Mouse (Mus musculus) liver, adult (tissue): ENCODE measurements around the gene Abcc12.

Experiments used
- GATA4 ChIP-seq: IDR thresholded peaks from 2 replicates; pipeline ENCODE4 v1.6.1; 2014; ENCODE audit warnings: mild to moderate bottlenecking, low read length; ENCODE audit not compliant: insufficient replicate concordance

The Abcc12 gene

DNA sequence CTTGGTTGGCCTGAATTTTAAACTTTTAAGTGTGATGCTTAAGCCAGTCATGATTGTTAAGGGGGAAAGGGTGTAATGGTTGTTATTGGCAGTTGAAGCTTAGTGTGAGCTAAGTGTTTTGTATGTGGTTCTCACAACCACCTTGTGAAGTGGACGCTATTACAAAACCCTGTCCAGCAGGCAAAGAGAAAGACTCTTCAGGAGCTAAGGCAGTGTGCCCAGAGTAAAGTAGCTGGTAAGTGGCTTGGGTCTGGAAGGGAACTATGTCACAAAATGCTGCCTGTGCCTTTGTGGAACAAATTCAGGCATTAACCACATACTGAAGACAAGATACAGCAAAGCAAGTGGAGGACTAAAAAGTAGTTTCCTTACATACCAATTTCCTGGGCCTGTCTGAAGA, 34.5 kb downstream of the Abcc12 start:
- no peak for TF ChIP-seq GATA4

DNA sequence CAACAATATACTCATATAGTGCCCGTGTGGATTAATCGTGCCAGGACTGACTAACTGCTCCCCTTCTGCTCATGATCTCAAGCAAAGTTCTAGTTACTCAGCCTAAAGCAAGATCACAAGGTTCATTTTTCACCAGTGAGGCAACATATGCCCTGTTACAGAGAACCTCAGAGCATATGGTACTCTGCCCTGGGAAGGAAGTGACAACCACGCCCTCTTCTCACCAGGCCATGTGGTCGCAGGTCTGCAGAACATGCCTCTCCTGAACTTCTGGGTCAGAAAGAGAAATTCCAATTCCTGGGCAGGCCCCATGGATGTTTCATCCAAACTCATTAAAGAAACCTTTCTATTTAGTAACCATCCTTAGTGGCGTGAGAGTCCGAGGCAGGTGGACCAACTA, 39.6 kb downstream of the Abcc12 start:
- no peak for TF ChIP-seq GATA4

DNA sequence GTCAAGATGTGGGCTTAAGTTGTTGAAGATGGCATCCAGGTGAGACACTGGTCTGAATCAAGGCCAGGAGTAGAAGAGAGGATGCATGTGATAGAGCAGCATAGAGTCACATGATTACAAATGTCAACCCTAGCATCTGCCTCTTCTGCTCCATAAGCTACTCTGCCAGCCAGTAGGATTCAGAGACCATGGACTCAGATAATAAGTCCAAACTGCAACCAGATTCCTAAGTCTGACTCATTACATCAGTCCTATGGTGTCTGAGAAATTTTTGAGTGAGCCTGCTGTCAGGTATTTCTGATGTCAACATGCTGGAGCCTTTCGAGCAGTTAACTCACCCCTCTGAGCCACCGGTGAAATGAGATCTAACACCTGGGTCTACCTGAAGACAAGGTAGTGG, 40.1 kb downstream of the Abcc12 start:
- TF ChIP-seq GATA4, result no peak

DNA sequence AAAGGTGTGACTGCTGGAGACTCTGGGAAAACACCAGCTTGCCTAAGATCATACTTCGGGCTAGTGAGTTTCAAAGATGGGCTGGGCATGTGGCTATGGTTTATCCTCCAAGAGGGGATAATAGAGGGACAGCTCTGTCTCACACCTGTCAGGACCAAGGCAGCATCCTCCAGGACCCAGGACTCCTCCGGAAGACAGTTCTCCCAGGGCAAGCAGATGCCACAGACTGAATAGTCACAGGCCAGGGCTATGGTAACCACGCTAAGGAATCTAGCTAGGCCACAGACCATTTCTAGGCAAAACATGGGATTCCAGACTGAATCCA, 43.9 kb downstream of the Abcc12 start:
- TF ChIP-seq GATA4, result no peak

DNA sequence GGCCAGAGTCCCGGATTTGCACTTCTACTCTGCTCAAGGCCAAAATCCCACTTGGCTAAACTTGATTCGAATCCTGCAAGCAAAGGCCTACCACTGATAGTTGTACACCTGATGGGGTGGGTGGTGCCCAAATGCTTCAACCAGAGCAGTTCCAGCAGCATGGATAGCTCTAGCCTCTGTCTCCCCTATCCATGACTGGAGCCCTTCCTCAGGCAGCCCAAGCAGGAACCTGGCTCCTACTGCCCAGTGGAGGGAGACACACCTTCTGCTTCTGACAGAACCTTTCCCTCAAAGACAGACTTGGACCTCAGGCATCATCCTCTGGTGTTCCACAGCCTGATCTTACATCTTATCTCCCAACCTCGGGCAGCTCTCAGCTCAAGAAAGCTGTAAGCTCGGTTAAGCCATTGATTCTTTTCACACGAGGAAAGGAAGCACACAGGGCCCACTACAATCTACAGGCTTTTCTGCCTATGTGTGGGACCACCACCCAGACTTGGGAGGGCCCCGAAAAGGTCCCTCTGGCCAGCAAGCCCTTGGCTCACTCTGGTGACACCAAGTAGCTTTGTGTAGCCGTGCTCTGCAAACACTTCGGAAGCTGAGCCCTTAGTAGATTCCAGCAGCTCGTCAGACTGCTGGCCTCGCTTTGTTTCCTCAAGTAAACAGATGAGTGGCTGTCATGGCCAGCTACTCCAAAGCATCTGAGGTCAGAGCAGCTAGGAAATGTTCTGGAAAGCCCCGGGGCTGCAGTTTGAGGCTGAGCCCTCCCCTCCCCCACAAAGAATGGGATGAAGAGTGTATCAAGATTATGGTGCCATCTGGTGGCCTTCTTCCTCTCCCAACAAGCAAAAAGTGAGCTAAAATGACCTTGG, 44.5 kb downstream of the Abcc12 start:
- no peak for TF ChIP-seq GATA4

DNA sequence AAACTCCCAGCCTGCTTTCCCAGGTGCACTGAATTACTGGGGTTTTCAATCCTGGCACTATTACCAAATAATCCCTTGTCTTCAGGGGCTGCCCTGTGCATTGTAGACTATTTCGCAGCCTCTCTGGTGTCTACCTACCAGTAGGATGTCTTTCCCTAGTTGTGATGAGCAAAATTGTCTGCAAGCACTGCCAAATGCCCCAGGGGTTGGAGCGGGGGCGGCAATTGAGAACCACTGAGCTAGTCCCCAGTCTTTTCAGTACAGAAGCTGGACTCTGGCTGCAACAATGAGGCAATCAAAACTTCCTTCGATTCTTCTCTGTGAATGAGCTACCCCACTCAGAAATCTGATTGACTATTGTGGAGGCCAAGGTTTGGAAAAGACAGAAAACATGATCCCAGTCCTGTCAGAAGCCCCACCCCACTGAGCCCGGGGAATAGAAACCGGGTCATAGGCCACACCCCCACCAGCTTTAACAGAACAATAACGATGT, 45.4 kb downstream of the Abcc12 start:
- no peak for TF ChIP-seq GATA4

DNA sequence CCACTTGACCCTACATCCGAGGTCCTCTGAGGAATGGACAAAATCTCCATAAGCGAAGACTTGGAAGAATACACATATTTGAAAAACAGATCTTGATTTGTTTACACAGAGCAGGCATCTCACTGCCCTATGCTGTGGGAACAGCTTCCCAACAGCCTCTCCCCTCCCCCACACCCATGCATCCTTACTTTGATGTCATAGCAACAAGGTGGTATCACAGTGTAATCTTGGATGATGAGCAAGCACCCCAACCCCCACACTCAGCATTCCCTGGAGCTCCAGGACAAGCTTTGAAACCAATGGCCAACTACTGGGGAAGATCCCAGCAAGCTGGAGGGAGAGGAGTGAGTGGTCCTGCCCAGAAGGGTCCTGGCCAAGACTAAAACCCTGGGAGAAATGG, 50.8 kb downstream of the Abcc12 start:
- TF ChIP-seq GATA4, result no peak

DNA sequence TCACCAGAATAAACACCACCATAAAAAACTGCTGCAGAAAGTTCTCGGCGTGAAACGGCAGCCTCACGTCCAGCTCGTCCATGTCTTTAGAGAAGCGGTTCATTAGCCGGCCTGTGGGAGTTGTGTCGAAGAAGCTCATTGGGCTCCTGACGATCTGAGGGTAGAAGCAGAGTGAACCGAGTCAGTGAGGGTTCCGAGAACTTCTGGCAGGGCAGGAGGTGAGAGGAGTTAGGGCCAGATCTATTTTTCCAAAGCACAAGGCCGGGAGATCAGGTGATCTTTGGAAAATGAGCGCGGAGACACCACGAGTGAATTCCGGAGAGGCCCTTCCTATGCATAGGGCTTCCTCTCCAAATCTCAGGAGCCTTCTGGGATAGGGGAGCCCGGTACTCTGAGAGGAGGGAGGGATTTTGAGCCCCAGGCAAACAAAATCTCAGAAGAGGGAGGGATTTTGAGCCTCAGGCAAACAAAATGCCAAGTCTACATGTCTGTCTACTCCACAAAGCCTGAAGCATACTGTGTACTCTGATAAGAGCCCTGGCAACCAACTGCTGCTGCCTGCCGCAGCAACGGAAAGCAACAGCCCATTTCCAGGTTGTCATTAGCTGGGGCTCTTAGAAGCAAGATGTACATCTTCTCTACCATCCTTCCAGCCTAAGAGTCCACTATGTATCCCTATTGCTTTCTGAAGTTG, 53.0 kb downstream of the Abcc12 start:
- no peak for TF ChIP-seq GATA4

DNA sequence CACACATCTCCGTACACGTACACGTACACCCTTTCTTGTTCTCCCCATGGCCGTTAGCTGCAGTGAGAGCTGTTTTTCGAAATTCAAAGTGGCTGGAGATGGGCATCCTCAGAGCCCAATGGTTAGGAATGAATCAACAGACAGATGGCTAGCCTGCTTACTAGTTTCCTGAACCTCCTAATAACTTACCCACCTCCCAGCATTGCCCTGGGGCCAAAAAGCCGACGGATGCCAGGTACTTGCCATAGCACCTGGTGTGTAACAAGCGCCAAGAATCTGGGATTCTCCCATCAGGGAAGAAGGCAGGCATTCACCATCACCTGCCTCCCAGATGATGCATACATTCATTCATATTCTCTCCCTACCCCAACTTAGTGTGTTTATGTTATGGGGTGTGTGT, 53.7 kb downstream of the Abcc12 start:
- TF ChIP-seq GATA4, result no peak

DNA sequence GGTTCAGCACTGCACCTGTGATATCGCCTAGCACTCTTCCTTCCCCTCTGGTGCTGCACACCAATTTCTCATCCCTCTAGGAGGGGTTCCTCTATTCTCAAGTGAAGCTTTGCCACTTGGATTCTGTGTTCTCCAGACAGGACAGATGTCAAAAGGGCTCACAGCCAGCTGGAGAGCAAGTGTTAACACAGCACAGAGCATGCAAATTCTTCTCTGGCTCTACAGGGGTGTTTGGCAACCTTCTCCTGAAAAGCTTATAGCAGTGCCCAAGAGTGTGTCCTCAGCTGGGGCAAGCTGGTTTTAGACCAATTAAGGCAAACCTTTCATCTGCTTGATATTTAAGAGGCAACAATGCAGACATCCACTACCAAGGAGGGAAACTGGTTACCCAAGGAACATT, 66.3 kb downstream of the Abcc12 start:
- no peak for TF ChIP-seq GATA4

DNA sequence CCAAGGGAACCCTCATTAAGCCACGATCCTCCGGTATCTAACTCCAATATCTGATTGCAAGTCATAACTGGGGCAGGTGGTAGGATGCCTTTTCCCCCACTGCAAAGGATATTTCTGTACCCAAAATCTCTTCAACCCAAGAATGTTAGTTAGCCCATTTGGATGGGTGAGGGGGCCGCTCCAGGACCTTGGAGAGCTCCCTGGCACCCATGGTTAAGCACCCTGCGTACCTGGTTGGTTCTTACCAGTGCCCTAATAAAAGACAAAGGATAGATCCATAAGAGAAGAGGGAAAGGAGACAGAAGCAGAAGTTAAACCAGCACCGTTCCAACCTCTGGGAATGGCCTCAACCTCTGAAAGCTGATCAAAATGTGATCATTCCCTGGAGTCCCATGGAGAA, 67.6 kb downstream of the Abcc12 start:
- TF ChIP-seq GATA4, result no peak

DNA sequence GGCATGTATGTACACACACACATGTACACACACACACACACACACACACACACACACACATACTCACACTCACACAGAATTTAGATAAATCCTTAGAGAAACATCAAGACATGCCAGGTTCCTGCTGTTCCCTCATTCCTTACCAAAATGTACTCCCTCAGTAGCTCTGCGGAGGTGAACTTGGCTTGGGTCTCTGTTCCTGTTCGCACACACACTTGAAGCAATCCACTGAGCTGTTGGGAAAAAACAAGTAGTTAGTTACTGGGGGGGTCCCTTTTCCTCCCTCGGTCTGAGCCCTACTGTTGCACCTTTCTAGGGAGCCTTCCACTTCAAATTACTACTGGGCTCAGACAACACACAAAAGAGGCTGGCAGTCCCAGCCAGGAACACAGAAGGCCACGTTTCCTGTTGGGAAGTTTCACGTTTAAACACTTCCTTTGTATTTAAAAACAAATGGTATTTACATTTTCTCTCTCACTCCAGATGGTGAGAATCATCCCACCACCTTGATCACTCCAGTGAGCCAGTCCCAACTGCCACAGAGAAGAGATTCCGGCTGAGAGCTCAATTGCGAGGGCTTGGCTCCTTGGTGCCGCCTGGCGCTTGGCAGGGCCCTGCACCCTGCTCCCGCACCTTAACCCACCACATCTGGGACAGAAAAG, 68.2 kb downstream of the Abcc12 start:
- TF ChIP-seq GATA4, result no peak

DNA sequence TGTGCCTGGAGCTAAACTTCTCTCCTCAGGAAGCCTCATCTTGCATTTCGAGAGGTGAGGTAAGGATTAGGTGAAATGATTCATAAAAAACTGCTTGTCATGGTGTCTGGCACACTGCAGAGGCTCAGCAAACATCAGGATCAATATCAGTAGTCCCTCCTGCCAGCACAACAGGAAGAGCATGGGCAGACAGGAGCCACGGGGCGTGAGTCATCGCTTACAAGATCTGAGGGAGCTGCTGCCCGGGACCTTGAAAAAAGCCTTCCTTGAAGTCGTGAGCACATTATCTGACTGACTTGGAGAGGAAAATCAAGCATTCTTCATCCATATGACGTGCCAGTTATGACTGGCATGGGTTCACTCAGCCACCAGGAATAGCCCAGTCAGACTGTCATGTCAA, 79.1 kb downstream of the Abcc12 start:
- no peak for TF ChIP-seq GATA4

DNA sequence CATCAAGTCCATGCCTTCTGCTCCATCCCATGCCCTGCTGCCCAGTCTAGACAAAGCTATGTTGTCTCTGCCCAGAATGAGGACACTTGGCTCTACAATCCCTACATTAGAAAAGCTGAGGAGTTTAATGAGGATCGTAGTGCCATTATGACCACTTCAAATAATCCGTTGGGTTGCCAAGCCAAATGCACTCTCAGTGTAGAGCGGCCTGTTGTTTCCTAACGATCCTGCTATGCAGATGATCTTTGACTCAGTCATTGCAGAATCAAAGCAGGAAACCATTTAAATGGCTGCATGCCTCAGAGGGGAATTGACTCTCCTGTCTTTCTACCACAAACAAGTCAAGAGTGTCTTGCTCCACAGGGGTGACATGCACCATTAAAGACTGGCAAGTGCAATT, 85.4 kb downstream of the Abcc12 start:
- TF ChIP-seq GATA4, result no peak

DNA sequence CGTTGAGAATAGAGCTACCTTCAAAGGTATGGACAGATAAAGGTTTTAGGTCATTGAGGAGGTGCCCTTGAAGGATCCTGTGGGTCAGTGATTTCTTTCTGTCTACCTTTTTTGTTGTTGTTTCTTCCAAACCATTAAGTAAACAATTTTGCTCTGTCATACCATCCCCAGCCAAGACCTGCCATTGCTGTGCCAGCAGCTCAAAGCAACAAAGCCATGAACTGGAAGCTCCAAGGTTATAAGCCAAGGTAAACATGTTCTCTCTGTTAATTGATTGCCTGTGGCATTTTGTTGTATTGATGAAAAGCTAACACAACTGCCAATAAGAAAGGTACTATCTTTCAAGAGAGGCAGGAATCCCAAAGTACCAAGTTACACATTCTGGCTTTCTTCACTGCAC, 86.6 kb downstream of the Abcc12 start:
- no peak for TF ChIP-seq GATA4

DNA sequence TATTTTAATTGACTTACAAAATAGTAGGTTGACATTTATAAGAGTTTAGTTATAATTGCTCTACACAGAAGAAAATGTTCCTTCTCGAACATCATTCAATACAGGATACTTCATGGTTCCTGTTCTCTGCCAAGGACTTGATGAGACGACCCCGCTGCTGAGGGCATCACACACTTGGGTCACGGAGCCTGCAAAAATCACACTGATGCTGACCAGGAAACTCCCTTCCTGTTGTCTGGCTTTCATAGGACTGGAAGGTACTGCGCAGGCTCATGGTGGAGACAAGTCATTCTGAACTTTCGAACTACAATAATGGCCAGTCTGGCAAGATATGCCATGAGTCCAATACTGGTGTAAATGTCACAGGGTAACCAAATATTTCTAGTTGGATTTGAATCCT, 95.1 kb downstream of the Abcc12 start:
- TF ChIP-seq GATA4, result no peak

DNA sequence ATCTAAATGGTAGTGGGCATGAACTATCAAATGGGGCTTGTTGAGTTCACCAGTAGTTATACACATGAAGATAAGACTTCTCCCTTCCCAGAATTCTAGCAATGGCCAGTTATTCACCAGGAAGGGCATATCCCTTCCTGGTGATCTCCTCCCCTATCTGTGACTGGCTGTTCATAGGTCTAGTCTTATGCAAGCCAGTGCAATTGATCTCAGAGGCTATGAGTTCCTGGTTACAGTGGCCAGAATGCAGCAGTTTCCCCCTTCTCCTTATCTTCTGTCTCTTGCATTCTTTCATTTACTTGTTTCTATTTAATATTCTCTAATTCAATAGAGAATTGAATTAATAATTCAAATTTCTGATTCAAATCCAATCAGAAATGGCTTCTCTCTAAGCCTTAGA, 96.2 kb downstream of the Abcc12 start:
- no peak for TF ChIP-seq GATA4

DNA sequence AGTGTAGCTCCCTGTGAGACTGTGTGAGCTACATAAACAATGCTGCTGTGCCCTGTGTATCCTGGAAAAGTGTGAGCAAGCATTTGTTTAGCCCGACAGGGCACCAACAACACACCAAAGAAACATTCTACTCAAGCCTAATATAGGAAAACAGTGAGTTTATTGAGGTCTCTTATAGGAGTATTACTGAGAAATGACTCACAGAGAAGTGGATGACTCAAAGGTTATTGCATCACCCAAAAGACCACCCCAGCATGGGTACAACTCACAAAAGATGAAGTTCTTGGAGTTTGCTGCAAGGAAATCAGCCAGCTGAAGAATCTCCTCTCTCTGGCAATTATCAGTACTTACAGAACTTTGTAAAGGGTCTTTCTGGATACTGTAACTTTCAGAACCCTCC, 98.4 kb downstream of the Abcc12 start:
- TF ChIP-seq GATA4, result no peak
